Mouse (Mus musculus) ES-E14 (cell line): ENCODE results near the gene 4930404N11Rik. TPM values are rescaled to one million over a fixed set of nuclear protein-coding genes. Genes with fewer than 3 reads are reported as not detected.

ENCODE experiments used
- DNase-seq: peaks from one replicate; pipeline ENCODE4 v3.0.0-alpha.2; 2013; ENCODE audit warnings: low read depth, low spot score
- H3K27ac ChIP-seq: 2 replicates; pipeline ENCODE4 v1.5.1; 2012; ENCODE audit warnings: low read depth, mild to moderate bottlenecking, low read length, moderate library complexity, mixed read lengths; ENCODE audit not compliant: poor library complexity, insufficient read depth, severe bottlenecking
- H3K36me3 ChIP-seq: 2 replicates; pipeline ENCODE4 v1.6.1; 2012; ENCODE audit warnings: mild to moderate bottlenecking, low read length, moderate library complexity, mixed read lengths; ENCODE audit not compliant: control insufficient read depth, poor library complexity, insufficient read depth, severe bottlenecking
- H3K4me1 ChIP-seq, 2 experiments: fragments of 150-350 bp in 1 of 2; sonication (generic) in 1 of 2; 2 replicates each; pipeline ENCODE4 v1.6.1; 2012; ENCODE audit warnings: low read length in 2 of 2, mild to moderate bottlenecking in 1 of 2, mixed read lengths in 1 of 2; ENCODE audit not compliant: control insufficient read depth in 2 of 2, insufficient read depth in 2 of 2, poor library complexity in 1 of 2
- H3K4me3 ChIP-seq, 2 experiments: fragments of 150-350 bp in 1 of 2; sonication (generic) in 1 of 2; 2 replicates each; pipeline ENCODE4 v1.5.1; 2012; ENCODE audit warnings: low read length in 2 of 2, low read depth in 1 of 2, mild to moderate bottlenecking in 1 of 2, mixed read lengths in 1 of 2; ENCODE audit not compliant: insufficient read depth in 1 of 2, poor library complexity in 1 of 2, severe bottlenecking in 1 of 2
- H3K9ac ChIP-seq: 2 replicates; pipeline ENCODE4 v1.6.1; 2012; ENCODE audit warnings: low read depth, mild to moderate bottlenecking, low read length, mixed read lengths; ENCODE audit not compliant: poor library complexity, insufficient read depth, severe bottlenecking
- H3K9me3 ChIP-seq: fragments of 150-350 bp; sonication (generic); 2 replicates; pipeline ENCODE4 v1.6.1; 2012; ENCODE audit warnings: low read depth, mild to moderate bottlenecking, low read length; ENCODE audit not compliant: control insufficient read depth, insufficient read depth
- CHD2 ChIP-seq: IDR thresholded peaks from 2 replicates; pipeline ENCODE4 v1.6.1; 2014; ENCODE audit warnings: mild to moderate bottlenecking, low read depth, low read length, inconsistent platforms
- HCFC1 ChIP-seq: IDR thresholded peaks from 2 replicates; pipeline ENCODE4 v1.6.1; 2012; ENCODE audit warnings: low read length, inconsistent platforms, borderline replicate concordance; ENCODE audit not compliant: insufficient read depth
- MAFK ChIP-seq: IDR thresholded peaks from 2 replicates; pipeline ENCODE4 v1.6.1; 2014; ENCODE audit warnings: mild to moderate bottlenecking, low read depth, low read length, inconsistent platforms; ENCODE audit not compliant: insufficient read depth
- ZC3H11A ChIP-seq: IDR thresholded peaks from 2 replicates; pipeline ENCODE4 v1.6.1; 2012; ENCODE audit warnings: low read depth, mild to moderate bottlenecking, inconsistent platforms, low read length, borderline replicate concordance
- ZNF384 ChIP-seq: IDR thresholded peaks from 2 replicates; pipeline ENCODE4 v1.6.1; 2012; ENCODE audit warnings: low read depth, low read length, inconsistent platforms
- in situ Hi-C, 2 experiments: fragments of 600-800 bp; cut with MboI; formaldehyde crosslinking; loops; one replicate each; pipeline ENCODE4 v1.15.1; 2025; ENCODE audit warnings: low sequenced_read_pairs in 2 of 2, inconsistent platforms in 1 of 2; ENCODE audit not compliant: unreplicated experiment in 2 of 2
- total RNA-seq: library from RNA; depleted of rRNA; stranded (reverse); fragments of 300-350 nt; gene quantifications from 2 replicates; pipeline ENCODE4 v1.2.3, GENCODE M21; 2012

Gene 4930404N11Rik
- total RNA-seq, 1 experiment = 9.4 TPM

- TF ChIP-seq ZNF384 (no peak), HCFC1 (no peak), CHD2 (no peak), ZC3H11A (no peak), MAFK (no peak)
- H3K27ac ChIP-seq = no peak overlapping the region
- peaks cover 10% of the 10 kb centered on the region; the same call in 1 of the 2 replicates for H3K36me3 ChIP-seq
- H3K9ac ChIP-seq = no peak overlapping the region
- peaks cover 3 to 69% of the 10 kb centered on the region in 2 experiments; a peak in 3 of 4 replicates for H3K4me1 ChIP-seq
- in situ Hi-C loops = no loop called here
- DNase-seq = no peak
- no peaks in the 10 kb centered on the region for H3K9me3 ChIP-seq
- H3K4me3 ChIP-seq = peak overlapping the region in 1 of 2 experiments; percentile 57; a peak in 2 of 4 replicates
Measured at GRCm38 (mm10) chr10:81406504-81407440, 41.2 kb upstream of the 4930404N11Rik start.

- no peak for DNase-seq
- TF ChIP-seq ZNF384 (no peak), CHD2 (no peak), HCFC1 (no peak), ZC3H11A (no peak), MAFK (no peak)
- in situ Hi-C loops = no loop called here
- no peak overlapping the region for H3K27ac ChIP-seq
- no peaks in the 10 kb centered on the region for H3K9me3 ChIP-seq
- H3K9ac ChIP-seq = no peak overlapping the region
- H3K4me3 ChIP-seq = no peak overlapping the region
- peaks cover 7 to 64% of the 10 kb centered on the region in 2 experiments; a peak in 3 of 4 replicates for H3K4me1 ChIP-seq
- peaks cover 7% of the 10 kb centered on the region; the same call in 1 of the 2 replicates for H3K36me3 ChIP-seq
Measured at GRCm38 (mm10) chr10:81405588-81406201, 40.1 kb upstream of the 4930404N11Rik start.

GRCm38 (mm10) chr10:81404720-81405119, 39.1 kb upstream of the 4930404N11Rik start:
- Histone ChIP-seq H3K36me3 (peaks cover 7% of the 10 kb centered on the region; the same call in 1 of the 2 replicates), H3K27ac (no peak overlapping the region), H3K4me1 (peaks cover 8 to 62% of the 10 kb centered on the region in 2 experiments; a peak in 3 of 4 replicates), H3K9ac (peak overlapping the region; percentile 5; the same call in 1 of the 2 replicates), H3K4me3 (peak overlapping the region in 1 of 2 experiments; percentile 19; a peak in 2 of 4 replicates), H3K9me3 (no peaks in the 10 kb centered on the region)
- DNase-seq = no peak
- TF ChIP-seq HCFC1 = no peak
- no peak for TF ChIP-seq ZC3H11A
- no peak for TF ChIP-seq CHD2
- no peak for TF ChIP-seq MAFK
- no peak for TF ChIP-seq ZNF384
- in situ Hi-C loops = no loop called here

- H3K9me3 ChIP-seq = no peaks in the 10 kb centered on the region
- peak; percentile 87 for DNase-seq
- H3K36me3 ChIP-seq = peaks cover 10% of the 10 kb centered on the region; the same call in 1 of the 2 replicates
- peak overlapping the region; percentile 5; the same call in 1 of the 2 replicates for H3K9ac ChIP-seq
- peaks cover 8 to 65% of the 10 kb centered on the region in 2 experiments; a peak in 3 of 4 replicates for H3K4me1 ChIP-seq
- 0 out of 4 replicates have a peak overlapping the region, but pooled peaks of 1 of the 2 experiments have one; percentile 19 for H3K4me3 ChIP-seq
- in situ Hi-C loops = no loop called here
- H3K27ac ChIP-seq = no peak overlapping the region
- TF ChIP-seq ZC3H11A = no peak
- no peak for TF ChIP-seq HCFC1
- no peak for TF ChIP-seq ZNF384
- no peak for TF ChIP-seq MAFK
- TF ChIP-seq CHD2 = no peak
Measured at GRCm38 (mm10) chr10:81404082-81404481, 38.5 kb upstream of the 4930404N11Rik start.
